Comparison of ENCODE assay signal across 9 mouse cellular contexts in the genomic region with DNA sequence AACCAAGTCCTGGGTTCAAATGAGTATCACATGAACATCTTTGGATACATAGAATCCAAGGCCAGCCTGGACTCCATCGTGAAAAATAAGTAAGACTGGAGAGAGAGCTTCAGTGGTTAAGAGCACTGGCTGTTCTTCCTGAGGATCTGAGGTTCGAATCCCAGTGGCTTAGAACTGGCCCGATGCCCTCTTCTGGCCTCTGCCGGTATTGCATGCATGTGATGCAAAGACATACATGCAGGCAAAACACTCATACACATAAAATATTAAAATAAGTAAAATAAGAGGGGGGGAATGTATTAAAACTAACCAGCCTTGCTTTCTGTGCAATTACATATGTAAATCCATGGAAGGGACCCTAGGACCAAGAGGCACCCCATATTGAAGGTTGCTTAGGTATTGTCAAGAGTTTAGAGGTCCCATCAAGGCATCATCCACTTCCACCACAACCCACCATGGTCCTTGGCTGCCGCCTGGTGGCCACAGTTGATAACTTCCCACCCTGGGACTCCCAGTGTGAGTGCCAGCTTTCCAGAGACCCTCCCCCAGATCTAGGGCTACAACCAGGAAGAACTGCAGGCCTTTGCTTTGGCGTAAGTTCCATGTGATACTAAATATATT. TPM values are rescaled to one million over a fixed set of nuclear protein-coding genes. Genes with fewer than 3 reads are reported as not detected.
DNase-seq lines count a peak whose midpoint lies in the region; ATAC-seq and TF ChIP-seq lines count a peak whose summit lies in the region.
"Had no signal": no experiment of that assay in that cellular context is flagged by ENCODE, and none has a peak within 500 bp of the region (broad histone marks: within the 10 kb centered on the region; RNA-seq: fewer than 3 reads in every experiment).

No protein-coding gene starts in this region.

- no peak for ATAC-seq in monocyte, adult 5-6 weeks (replicated peaks; ENCODE audit: insufficient number of reproducible peaks, low FRiP score, low TSS enrichment, poor library complexity, severe bottlenecking)
- peak; percentile 44; the same call in 1 of the 2 replicates for ATAC-seq in kidney, embryonic 14.5 days (ENCODE audit: low FRiP score, low TSS enrichment)
- peak; percentile 31; the same call in 1 of the 2 replicates for ATAC-seq in liver, embryonic 14.5 days (ENCODE audit: insufficient read depth)
- ATAC-seq in neural tube, embryonic 12.5 days (ENCODE audit: low FRiP score, low read depth), result peak; percentile 55

- no peak for TF ChIP-seq POLR2A in thymus, adult 2 months (IDR thresholded peaks at IDR 0.05; ENCODE audit: control insufficient read depth, extremely low read depth, insufficient read depth, low read length, poor library complexity)

- no peak overlapping the region for H3K4me2 ChIP-seq in kidney, embryonic 14.5 days (replicated peaks; ENCODE audit: low read depth, low read length)
- no peak overlapping the region for H3K4me2 ChIP-seq in liver, embryonic 14.5 days (ENCODE audit: low read depth)
- no peak overlapping the region for H3K4me2 ChIP-seq in neural tube, embryonic 12.5 days (replicated peaks)

- TF ChIP-seq EP300 in liver, embryonic 14.5 days (IDR thresholded peaks at IDR 0.05; ENCODE audit: low read depth), result no peak

- peak; percentile 92 for TF ChIP-seq CTCF in liver, embryonic 14.5 days (IDR thresholded peaks at IDR 0.05; ENCODE audit: low read depth)
- peak; percentile 85 for TF ChIP-seq CTCF in thymus, adult 2 months (IDR thresholded peaks at IDR 0.05; ENCODE audit: borderline replicate concordance, control insufficient read depth, extremely low read depth, insufficient read depth, low read length, poor library complexity)

- no peaks in the 10 kb centered on the region for H3K27me3 ChIP-seq in kidney, embryonic 14.5 days (ENCODE audit: control insufficient read depth, insufficient read depth, low read length)
- H3K27me3 ChIP-seq in liver, embryonic 14.5 days (ENCODE audit: control insufficient read depth, insufficient read depth, low read length), result no peaks in the 10 kb centered on the region
- no peaks in the 10 kb centered on the region for H3K27me3 ChIP-seq in neural tube, embryonic 12.5 days (replicated peaks)
- no peaks in the 10 kb centered on the region for H3K27me3 ChIP-seq in thymus, adult 2 months (ENCODE audit: control insufficient read depth, insufficient read depth, low read length)
- H3K27me3 ChIP-seq: megakaryocyte, embryonic 14.5 days had no signal

- peaks cover 31% of the 10 kb centered on the region for H3K36me3 ChIP-seq in kidney, embryonic 14.5 days (ENCODE audit: control insufficient read depth, insufficient read depth, low read length)
- H3K36me3 ChIP-seq in liver, embryonic 14.5 days (replicated peaks; ENCODE audit: control insufficient read depth, insufficient read depth, low read depth), result peaks cover 4% of the 10 kb centered on the region; the same call in 1 of the 2 replicates
- peaks cover 52% of the 10 kb centered on the region for H3K36me3 ChIP-seq in neural tube, embryonic 12.5 days
- 0 out of 2 replicates have a peak, but pooled peaks cover 2% of the 10 kb centered on the region for H3K36me3 ChIP-seq in thymus, adult 2 months (ENCODE audit: control insufficient read depth, insufficient read depth, low read length)

- no peak overlapping the region for H3K27ac ChIP-seq in kidney, embryonic 14.5 days (ENCODE audit: low read depth, low read length)
- no peak overlapping the region for H3K27ac ChIP-seq in liver, embryonic 14.5 days
- H3K27ac ChIP-seq in neural tube, embryonic 12.5 days, result no peak overlapping the region
- no peak overlapping the region for H3K27ac ChIP-seq in thymus, adult 2 months (ENCODE audit: control insufficient read depth, insufficient read depth, low read length)

- DNase-seq in monocyte, adult 2 months (ENCODE audit: low read depth in 1 of 2, low spot score in 2 of 2), result peak; percentile 46 to 77
- peak; percentile 83 for DNase-seq in c-Kit-positive CD71-positive TER-119-positive erythroid progenitor cells, embryonic 14.5 days (ENCODE audit: low spot score)
- peak; percentile 79 for DNase-seq in gastrocnemius, postnatal 10 days
- peak; percentile 59 to 60 (median 60) for DNase-seq in liver, embryonic 14.5 days (ENCODE audit: low read depth in 3 of 3, low spot score in 3 of 3)
- peak; percentile 85 for DNase-seq in thymus, adult 2 months

- no peak overlapping the region for H3K9ac ChIP-seq in kidney, embryonic 14.5 days (ENCODE audit: low read depth, low read length)
- no peak overlapping the region for H3K9ac ChIP-seq in liver, embryonic 14.5 days (replicated peaks)
- no peak overlapping the region for H3K9ac ChIP-seq in neural tube, embryonic 12.5 days

- H3K9me3 ChIP-seq in kidney, embryonic 14.5 days (ENCODE audit: control insufficient read depth, low read length), result no peaks in the 10 kb centered on the region
- no peaks in the 10 kb centered on the region for H3K9me3 ChIP-seq in liver, embryonic 14.5 days (ENCODE audit: control insufficient read depth, low read length)
- H3K9me3 ChIP-seq in neural tube, embryonic 12.5 days, result no peaks in the 10 kb centered on the region
- H3K9me3 ChIP-seq: megakaryocyte, embryonic 14.5 days had no signal

- WGBS in kidney, embryonic 14.5 days, result 23% methylated on average over 6 of the region's 6 CpGs
- 15% methylated on average over 6 of the region's 6 CpGs for WGBS in liver, embryonic 14.5 days (ENCODE audit: insufficient replicate concordance)
- WGBS in neural tube, embryonic 12.5 days, result 18% methylated on average over 6 of the region's 6 CpGs
- 16% methylated on average over 6 of the region's 6 CpGs for WGBS in thymus, adult 2 months

- no peaks in the 10 kb centered on the region for H3K4me1 ChIP-seq in kidney, embryonic 14.5 days (ENCODE audit: control insufficient read depth, insufficient read depth, low read length)
- peaks cover 22 to 26% of the 10 kb centered on the region in 2 experiments for H3K4me1 ChIP-seq in liver, embryonic 14.5 days (replicated peaks; ENCODE audit: control insufficient read depth in 2 of 2, insufficient read depth in 2 of 2, low read length in 1 of 2)
- H3K4me1 ChIP-seq in neural tube, embryonic 12.5 days, result peaks cover 10% of the 10 kb centered on the region; the same call in 1 of the 2 replicates
- H3K4me1 ChIP-seq in thymus, adult 2 months (replicated peaks; ENCODE audit: control insufficient read depth, insufficient read depth, low read length), result peaks cover 29% of the 10 kb centered on the region

- no peak overlapping the region for H3K4me3 ChIP-seq in kidney, embryonic 14.5 days (ENCODE audit: low read length)
- no peak overlapping the region for H3K4me3 ChIP-seq in liver, embryonic 14.5 days (ENCODE audit: insufficient read depth in 1 of 2, low read depth in 2 of 2, low read length in 2 of 2)
- H3K4me3 ChIP-seq in neural tube, embryonic 12.5 days, result no peak overlapping the region
- H3K4me3 ChIP-seq in thymus, adult 2 months (ENCODE audit: control insufficient read depth, insufficient read depth, low read length), result no peak overlapping the region
- H3K4me3 ChIP-seq: megakaryocyte, embryonic 14.5 days had no signal

RNA-seq across cellular contexts. Expression of a gene that starts 12.1 kb away (rescaled TPM):
- 274 to 469 TPM (median 297 TPM) in 3 replicates for total RNA-seq in monocyte, adult 5-6 weeks (2017)
- 1 to 10 TPM; 7.1 to 9.0 TPM for total RNA-seq in gastrocnemius, postnatal 10 days (2021)
- 32.2 and 39.0 TPM in 2 replicates for polyA plus RNA-seq in kidney, embryonic 14.5 days (2014; fragmentation: Nextera tagmentation; extraction: Ambion mirVana)
- polyA plus RNA-seq in liver, embryonic 14.5 days (2012; rRNA removed), result 12.1 and 15.8 TPM in 2 replicates
- polyA plus RNA-seq in liver, embryonic 14.5 days (2014; fragmentation: Nextera tagmentation; extraction: Ambion mirVana), result 9.9 and 11.4 TPM in 2 replicates
- 30.5 and 34.5 TPM in 2 replicates for polyA plus RNA-seq in neural tube, embryonic 12.5 days (2016; fragmentation: Nextera tagmentation; extraction: Ambion mirVana)
- 141 and 171 TPM in 2 replicates for polyA plus RNA-seq in thymus, adult 2 months (2012; rRNA removed)

RNA-seq across cellular contexts. Expression of a gene that starts 29.6 kb away (rescaled TPM):
- 12.6 to 29.2 TPM (median 15.6 TPM) in 3 replicates for total RNA-seq in monocyte, adult 5-6 weeks (2017)
- 10 to 100 TPM; 33.4 to 42.5 TPM for total RNA-seq in gastrocnemius, postnatal 10 days (2021)
- 40.0 and 48.5 TPM in 2 replicates for polyA plus RNA-seq in kidney, embryonic 14.5 days (2014; fragmentation: Nextera tagmentation; extraction: Ambion mirVana)
- 8.3 and 10.1 TPM in 2 replicates for polyA plus RNA-seq in liver, embryonic 14.5 days (2012; rRNA removed)
- 5.4 and 7.2 TPM in 2 replicates for polyA plus RNA-seq in liver, embryonic 14.5 days (2014; fragmentation: Nextera tagmentation; extraction: Ambion mirVana)
- 79.6 and 83.3 TPM in 2 replicates for polyA plus RNA-seq in neural tube, embryonic 12.5 days (2016; fragmentation: Nextera tagmentation; extraction: Ambion mirVana)
- polyA plus RNA-seq in thymus, adult 2 months (2012; rRNA removed), result 139 and 177 TPM in 2 replicates

RNA-seq across cellular contexts. Expression of a gene that starts 54.4 kb away (rescaled TPM):
- total RNA-seq in monocyte, adult 5-6 weeks (2017), result not detected in 3 replicates
- not detected for total RNA-seq in gastrocnemius, postnatal 10 days (2021)
- polyA plus RNA-seq in kidney, embryonic 14.5 days (2014; fragmentation: Nextera tagmentation; extraction: Ambion mirVana), result 0.34 TPM in 1 of 2 replicates, not detected in the other
- polyA plus RNA-seq in liver, embryonic 14.5 days (2012; rRNA removed), result 2.5 and 2.7 TPM in 2 replicates
- polyA plus RNA-seq in liver, embryonic 14.5 days (2014; fragmentation: Nextera tagmentation; extraction: Ambion mirVana), result 2.3 and 4.0 TPM in 2 replicates
- polyA plus RNA-seq in neural tube, embryonic 12.5 days (2016; fragmentation: Nextera tagmentation; extraction: Ambion mirVana), result not detected in 2 replicates
- polyA plus RNA-seq in thymus, adult 2 months (2012; rRNA removed), result 2.7 TPM in 2 replicates
